Mouse (Mus musculus) limb, embryonic 15.5 days (tissue): ENCODE results near the gene Cntrob. TPM values are rescaled to one million over a fixed set of nuclear protein-coding genes. Genes with fewer than 3 reads are reported as not detected.

Source experiments
- ATAC-seq: fragments of 200-750 bp; cut with Nextera tagmentation; 2 replicates; pipeline ENCODE4 v1.8.0; 2017; ENCODE audit warnings: low read depth, moderate TSS enrichment; ENCODE audit not compliant: insufficient number of reproducible peaks, low FRiP score, low TSS enrichment
- H3K27ac ChIP-seq: fragments of 300-500 bp; sonication (generic); 2 replicates; pipeline ENCODE4 v1.5.1; 2015; ENCODE audit warnings: moderate library complexity, mild to moderate bottlenecking, inconsistent platforms
- H3K27me3 ChIP-seq: fragments of 300-500 bp; sonication (generic); 2 replicates; pipeline ENCODE4 v1.6.1; 2015; ENCODE audit warnings: inconsistent platforms
- H3K36me3 ChIP-seq: fragments of 300-500 bp; sonication (generic); 2 replicates; pipeline ENCODE4 v1.6.1; 2015; ENCODE audit warnings: inconsistent platforms
- H3K4me1 ChIP-seq: fragments of 300-500 bp; sonication (generic); 2 replicates; pipeline ENCODE4 v1.6.1; 2015; ENCODE audit warnings: inconsistent platforms
- H3K4me2 ChIP-seq: fragments of 300-500 bp; sonication (generic); 2 replicates; pipeline ENCODE4 v1.6.1; 2015; ENCODE audit warnings: mild to moderate bottlenecking, inconsistent platforms
- H3K4me3 ChIP-seq: fragments of 300-500 bp; sonication (generic); 2 replicates; pipeline ENCODE4 v1.5.1; 2015; ENCODE audit warnings: mild to moderate bottlenecking, inconsistent platforms
- H3K9ac ChIP-seq: fragments of 300-500 bp; sonication (generic); 2 replicates; pipeline ENCODE4 v1.6.1; 2015; ENCODE audit warnings: inconsistent platforms
- H3K9me3 ChIP-seq: fragments of 300-500 bp; sonication (generic); 2 replicates; pipeline ENCODE4 v1.6.1; 2016; ENCODE audit warnings: inconsistent platforms
- WGBS: fragments of 180-500 bp; shearing (Covaris S2); methylation state at CpG from one replicate; pipeline ENCODE4 v1.1.7; 2015; 5-methylcytosine and 5-hydroxymethylcytosine counted together
- polyA plus RNA-seq: library from polyadenylated mRNA; unstranded; fragments of >200 nt; fragmentation: Nextera tagmentation; extraction: Ambion mirVana; gene quantifications from 2 replicates; pipeline ENCODE4 v1.2.1, GENCODE M21; 2015

Gene Cntrob
- polyA plus RNA-seq, 1 experiment from 2014 or later = 20.6 TPM

GRCm38 (mm10) chr11:69291111-69291510 lies 32.5 kb downstream of the Cntrob start:
- no peak overlapping the region for H3K27ac ChIP-seq
- 0 out of 2 replicates have a peak, but pooled peaks cover 3% of the 10 kb centered on the region for H3K36me3 ChIP-seq
- H3K4me3 ChIP-seq = no peak overlapping the region
- no peak overlapping the region for H3K9ac ChIP-seq
- H3K4me1 ChIP-seq = no peaks in the 10 kb centered on the region
- H3K27me3 ChIP-seq = no peaks in the 10 kb centered on the region
- WGBS = 91% methylated on average over 5 of the region's 5 CpGs
- ATAC-seq = no peak
- no peaks in the 10 kb centered on the region for H3K9me3 ChIP-seq
- no peak overlapping the region for H3K4me2 ChIP-seq

GRCm38 (mm10) chr11:69277267-69277666 lies 46.3 kb downstream of the Cntrob start:
- no peak overlapping the region for H3K4me2 ChIP-seq
- no peaks in the 10 kb centered on the region for H3K9me3 ChIP-seq
- no peak for ATAC-seq
- no peak overlapping the region for H3K27ac ChIP-seq
- H3K4me1 ChIP-seq = no peaks in the 10 kb centered on the region
- H3K4me3 ChIP-seq = no peak overlapping the region
- no peaks in the 10 kb centered on the region for H3K27me3 ChIP-seq
- 68% methylated on average over 5 of the region's 5 CpGs for WGBS
- H3K36me3 ChIP-seq = no peaks in the 10 kb centered on the region
- no peak overlapping the region for H3K9ac ChIP-seq

GRCm38 (mm10) chr11:69276081-69276480 lies 47.5 kb downstream of the Cntrob start:
- Histone ChIP-seq H3K36me3 (no peaks in the 10 kb centered on the region), H3K9ac (no peak overlapping the region), H3K4me1 (no peaks in the 10 kb centered on the region), H3K4me3 (no peak overlapping the region), H3K27me3 (no peaks in the 10 kb centered on the region), H3K9me3 (no peaks in the 10 kb centered on the region), H3K27ac (no peak overlapping the region), H3K4me2 (no peak overlapping the region)
- 56% methylated on average over 2 of the region's 2 CpGs for WGBS
- no peak for ATAC-seq

- Histone ChIP-seq H3K9me3 (no peaks in the 10 kb centered on the region), H3K27me3 (no peaks in the 10 kb centered on the region), H3K4me1 (no peaks in the 10 kb centered on the region), H3K9ac (no peak overlapping the region), H3K4me2 (no peak overlapping the region), H3K4me3 (no peak overlapping the region), H3K36me3 (no peaks in the 10 kb centered on the region), H3K27ac (no peak overlapping the region)
- 77% methylated on average over 6 of the region's 6 CpGs for WGBS
- no peak for ATAC-seq
Observed at GRCm38 (mm10) chr11:69275650-69276049, 47.9 kb downstream of the Cntrob start.

- H3K9ac ChIP-seq = no peak overlapping the region
- H3K4me3 ChIP-seq = no peak overlapping the region
- H3K4me2 ChIP-seq = no peak overlapping the region
- WGBS = 37% methylated on average over 16 of the region's 16 CpGs
- no peaks in the 10 kb centered on the region for H3K9me3 ChIP-seq
- no peak overlapping the region for H3K27ac ChIP-seq
- no peaks in the 10 kb centered on the region for H3K36me3 ChIP-seq
- H3K4me1 ChIP-seq = no peaks in the 10 kb centered on the region
- no peak for ATAC-seq
- 0 out of 2 replicates have a peak, but pooled peaks cover 8% of the 10 kb centered on the region for H3K27me3 ChIP-seq
Observed at GRCm38 (mm10) chr11:69272122-69272740, 51.3 kb downstream of the Cntrob start.

- 0 out of 2 replicates have a peak, but pooled peaks cover 2% of the 10 kb centered on the region for H3K4me1 ChIP-seq
- no peak for ATAC-seq
- H3K9ac ChIP-seq = no peak overlapping the region
- H3K27ac ChIP-seq = 0 out of 2 replicates have a peak overlapping the region, but pooled peaks have one; percentile 9
- H3K9me3 ChIP-seq = no peaks in the 10 kb centered on the region
- no peak overlapping the region for H3K4me2 ChIP-seq
- 15% methylated on average over 13 of the region's 13 CpGs for WGBS
- no peaks in the 10 kb centered on the region for H3K36me3 ChIP-seq
- H3K4me3 ChIP-seq = no peak overlapping the region
- H3K27me3 ChIP-seq = 0 out of 2 replicates have a peak, but pooled peaks cover 8% of the 10 kb centered on the region
Observed at GRCm38 (mm10) chr11:69269575-69269974, 54.0 kb downstream of the Cntrob start.

- Histone ChIP-seq H3K36me3 (no peaks in the 10 kb centered on the region), H3K4me3 (no peak overlapping the region), H3K4me1 (0 out of 2 replicates have a peak, but pooled peaks cover 2% of the 10 kb centered on the region), H3K27ac (no peak overlapping the region), H3K9ac (no peak overlapping the region; the same call in 1 of the 2 replicates), H3K27me3 (0 out of 2 replicates have a peak, but pooled peaks cover 8% of the 10 kb centered on the region), H3K4me2 (no peak overlapping the region), H3K9me3 (no peaks in the 10 kb centered on the region)
- WGBS = 83% methylated on average over 13 of the region's 13 CpGs
- ATAC-seq = no peak
Observed at GRCm38 (mm10) chr11:69268100-69268499, 55.5 kb downstream of the Cntrob start.

- ATAC-seq = no peak
- WGBS = 28% methylated on average over 7 of the region's 7 CpGs
- Histone ChIP-seq H3K4me1 (0 out of 2 replicates have a peak, but pooled peaks cover 2% of the 10 kb centered on the region), H3K27ac (no peak overlapping the region), H3K9me3 (no peaks in the 10 kb centered on the region), H3K27me3 (0 out of 2 replicates have a peak, but pooled peaks cover 8% of the 10 kb centered on the region), H3K9ac (no peak overlapping the region; the same call in 1 of the 2 replicates), H3K4me3 (no peak overlapping the region), H3K4me2 (no peak overlapping the region), H3K36me3 (no peaks in the 10 kb centered on the region)
Observed at GRCm38 (mm10) chr11:69267341-69267740, 56.2 kb downstream of the Cntrob start.

GRCm38 (mm10) chr11:69266253-69266652 lies 57.3 kb downstream of the Cntrob start:
- H3K4me3 ChIP-seq = no peak overlapping the region
- 24% methylated on average over 10 of the region's 10 CpGs for WGBS
- H3K4me2 ChIP-seq = 0 out of 2 replicates have a peak overlapping the region, but pooled peaks have one; percentile 26
- 0 out of 2 replicates have a peak, but pooled peaks cover 2% of the 10 kb centered on the region for H3K4me1 ChIP-seq
- H3K9me3 ChIP-seq = no peaks in the 10 kb centered on the region
- 0 out of 2 replicates have a peak, but pooled peaks cover 8% of the 10 kb centered on the region for H3K27me3 ChIP-seq
- no peak overlapping the region for H3K9ac ChIP-seq
- no peaks in the 10 kb centered on the region for H3K36me3 ChIP-seq
- H3K27ac ChIP-seq = no peak overlapping the region
- no peak for ATAC-seq

GRCm38 (mm10) chr11:69265410-69265809 lies 58.2 kb downstream of the Cntrob start:
- no peak for ATAC-seq

GRCm38 (mm10) chr11:69264276-69264675 lies 59.3 kb downstream of the Cntrob start:
- 66% methylated on average over 2 of the region's 2 CpGs for WGBS
- Histone ChIP-seq H3K4me2 (no peak overlapping the region), H3K4me3 (no peak overlapping the region), H3K9me3 (no peaks in the 10 kb centered on the region), H3K27ac (no peak overlapping the region), H3K9ac (no peak overlapping the region), H3K27me3 (0 out of 2 replicates have a peak, but pooled peaks cover 8% of the 10 kb centered on the region), H3K36me3 (no peaks in the 10 kb centered on the region), H3K4me1 (0 out of 2 replicates have a peak, but pooled peaks cover 2% of the 10 kb centered on the region)
- no peak for ATAC-seq

More at GRCm38 (mm10) chr11:69265410-69265809, 58.2 kb downstream of the Cntrob start:
- Histone ChIP-seq H3K9me3 (no peaks in the 10 kb centered on the region), H3K4me3 (no peak overlapping the region), H3K27ac (no peak overlapping the region), H3K36me3 (no peaks in the 10 kb centered on the region), H3K27me3 (0 out of 2 replicates have a peak, but pooled peaks cover 8% of the 10 kb centered on the region), H3K4me1 (0 out of 2 replicates have a peak, but pooled peaks cover 2% of the 10 kb centered on the region), H3K9ac (no peak overlapping the region), H3K4me2 (no peak overlapping the region)
- 68% methylated on average over 9 of the region's 9 CpGs for WGBS

GRCm38 (mm10) chr11:69260111-69260510 lies 63.5 kb downstream of the Cntrob start:
- H3K36me3 ChIP-seq = no peaks in the 10 kb centered on the region
- no peak overlapping the region for H3K9ac ChIP-seq
- no peak overlapping the region for H3K4me3 ChIP-seq
- no peaks in the 10 kb centered on the region for H3K27me3 ChIP-seq
- WGBS = 92% methylated on average over 1 of the region's 1 CpGs
- peaks cover 6% of the 10 kb centered on the region; the same call in 1 of the 2 replicates for H3K4me1 ChIP-seq
- ATAC-seq = no peak
- no peak overlapping the region for H3K27ac ChIP-seq
- H3K4me2 ChIP-seq = no peak overlapping the region
- H3K9me3 ChIP-seq = no peaks in the 10 kb centered on the region
